Mouse (Mus musculus) layer of hippocampus, postnatal 14 days (tissue): ENCODE data around the gene Kcna6. TPM values are rescaled to one million over a fixed set of nuclear protein-coding genes. Genes with fewer than 3 reads are reported as not detected.

Experiments used
- DNase-seq, 2 experiments: peaks; one replicate each; pipeline ENCODE4 v3.0.0; 2021 to 2022; ENCODE audit warnings: low spot score in 2 of 2, mixed read lengths in 1 of 2
- long read RNA-seq, 2 experiments: library from polyadenylated mRNA; stranded (forward); transcript quantifications; one replicate each; pipeline ENCODE4 v2.0.0; 2021
- total RNA-seq, 2 experiments: library from RNA; stranded (reverse); gene quantifications; 2 replicates each; pipeline ENCODE4 v1.2.3; 2021

Kcna6 gene
- 10 to 100 TPM; 47.9 to 48.4 TPM for total RNA-seq
- long read RNA-seq, experiment 1, full-length matches to known transcripts: 27 of 31 reads
- long read RNA-seq, experiment 1, partial matches to known transcripts: 0 of 31 reads
- long read RNA-seq, experiment 1, other reads (novel, unspliced or antisense): 4 of 31 reads
- long read RNA-seq, experiment 2, full-length matches to known transcripts: 27 of 39 reads
- long read RNA-seq, experiment 2, partial matches to known transcripts: 6 of 39 reads
- long read RNA-seq, experiment 2, other reads (novel, unspliced or antisense): 6 of 39 reads

DNA sequence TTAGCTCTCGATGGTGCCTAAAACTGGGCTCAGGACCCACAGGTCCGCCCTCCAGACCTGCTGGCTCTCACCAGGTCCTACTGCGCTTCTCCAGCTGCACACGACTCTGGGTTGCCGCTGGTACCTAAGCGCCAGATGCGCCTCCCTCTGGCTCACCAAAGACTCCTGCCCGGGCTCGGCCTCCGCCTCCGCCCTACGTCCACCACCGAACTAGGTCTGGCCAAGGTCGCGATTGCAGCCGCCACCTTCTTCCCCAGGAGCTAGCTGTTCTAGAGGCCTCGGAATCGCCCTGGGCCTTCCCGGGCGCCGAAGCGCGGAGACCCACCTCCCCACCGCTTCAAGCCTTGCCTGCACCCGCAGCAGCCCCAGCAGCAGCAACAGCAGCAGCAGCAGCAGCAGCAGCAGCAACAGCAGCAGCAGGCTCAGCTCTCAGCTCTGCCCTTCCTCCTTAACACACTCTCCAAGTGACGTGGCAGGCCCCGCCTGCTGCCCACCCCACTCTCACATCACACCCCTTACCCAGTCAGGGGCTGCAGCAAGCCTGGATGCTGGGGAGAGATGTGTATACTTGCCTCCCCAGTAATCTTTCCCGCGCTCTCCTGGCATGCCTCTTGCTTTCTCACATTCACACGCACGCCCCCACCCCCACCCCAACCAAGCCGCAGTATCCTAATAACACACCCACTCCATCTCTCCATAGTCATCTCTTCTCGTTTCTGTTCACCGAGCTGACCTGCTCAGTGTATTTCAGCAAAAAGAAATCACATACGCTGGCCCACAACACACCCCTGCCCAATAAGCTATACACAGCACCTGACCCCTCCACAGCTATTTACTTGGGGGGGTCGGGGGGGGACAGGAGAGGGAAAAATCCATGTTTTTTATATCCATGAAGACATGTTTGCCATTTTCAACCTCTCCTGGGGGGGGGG, at the start of gene Kcna6:
Gene Kcna6, minus strand, starts transcription at position 464 of the 932 bp plus-strand sequence.
- DNase-seq: peak; percentile 40 to 55

DNA sequence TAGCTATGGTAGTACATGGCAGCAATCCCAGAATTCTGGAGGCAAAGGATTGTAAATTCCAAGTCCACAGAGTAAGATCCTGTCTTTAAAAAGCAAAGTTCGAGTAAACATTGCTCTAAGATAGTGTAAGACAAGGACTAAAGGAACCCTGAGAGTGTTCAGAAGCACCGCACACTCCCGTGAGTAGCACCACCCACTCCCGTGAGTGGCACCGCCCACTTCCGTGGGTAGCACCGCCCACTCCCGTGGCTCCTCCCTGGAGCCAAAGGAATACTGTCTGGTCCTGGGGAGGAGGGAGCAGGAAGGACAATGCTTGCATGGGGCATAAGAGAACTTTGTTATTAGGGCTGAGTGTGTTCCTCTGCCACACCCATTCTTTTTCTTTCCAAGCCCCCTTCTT, 48.4 kb upstream of the Kcna6 start:
- DNase-seq: no peak

- DNase-seq: no peak
Measured at GRCm38 (mm10) chr6:126784206-126784605, 43.7 kb upstream of the Kcna6 start.

DNA sequence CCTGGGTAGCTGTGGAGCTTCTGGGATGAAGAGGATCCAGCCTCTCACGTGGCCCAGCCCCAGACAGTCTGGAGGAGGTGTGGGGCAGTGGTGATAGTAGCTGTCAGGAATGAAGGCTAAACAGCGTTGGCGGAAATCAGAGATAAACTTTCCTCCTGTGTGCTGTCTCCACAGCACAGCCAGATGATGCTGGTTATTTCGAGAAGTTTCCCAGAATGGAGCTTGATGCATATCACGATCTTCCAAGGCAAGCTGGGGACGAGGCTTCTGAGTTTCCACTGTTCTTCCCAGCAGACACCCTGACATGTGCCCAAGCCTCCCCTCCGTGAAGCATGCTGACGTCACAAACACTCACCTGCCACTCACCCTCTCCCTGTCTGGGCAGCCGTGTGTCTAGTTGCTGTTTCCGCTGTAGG, 43.2 kb upstream of the Kcna6 start:
- DNase-seq: no peak

DNA sequence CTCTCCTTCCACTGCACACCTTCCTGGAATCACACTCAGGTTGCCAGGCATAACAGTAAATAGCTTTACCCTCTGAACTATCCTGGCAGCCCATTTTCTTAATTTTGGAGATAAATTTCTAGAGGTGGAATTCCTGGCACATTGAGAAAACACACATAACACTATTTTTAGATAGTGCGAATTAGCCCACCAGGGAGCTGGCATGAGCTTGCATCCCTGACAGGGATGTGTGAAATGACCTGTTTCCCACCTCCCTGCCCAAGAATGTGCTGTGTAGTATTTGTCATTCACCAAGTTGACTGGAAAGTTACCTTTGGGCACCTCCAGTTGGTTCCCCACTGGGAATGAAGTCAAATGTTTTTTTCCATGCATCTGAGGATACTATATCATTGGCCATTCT, 42.6 kb upstream of the Kcna6 start:
- DNase-seq: no peak

- no peak for DNase-seq
Measured at GRCm38 (mm10) chr6:126777889-126778288, 37.4 kb upstream of the Kcna6 start.

- DNase-seq: no peak
Measured at GRCm38 (mm10) chr6:126773873-126774272, 33.4 kb upstream of the Kcna6 start.

GRCm38 (mm10) chr6:126772326-126772725, 31.9 kb upstream of the Kcna6 start:
- DNase-seq: peak; percentile 66 to 84

GRCm38 (mm10) chr6:126770146-126770731, 29.8 kb upstream of the Kcna6 start:
- no peak for DNase-seq

DNA sequence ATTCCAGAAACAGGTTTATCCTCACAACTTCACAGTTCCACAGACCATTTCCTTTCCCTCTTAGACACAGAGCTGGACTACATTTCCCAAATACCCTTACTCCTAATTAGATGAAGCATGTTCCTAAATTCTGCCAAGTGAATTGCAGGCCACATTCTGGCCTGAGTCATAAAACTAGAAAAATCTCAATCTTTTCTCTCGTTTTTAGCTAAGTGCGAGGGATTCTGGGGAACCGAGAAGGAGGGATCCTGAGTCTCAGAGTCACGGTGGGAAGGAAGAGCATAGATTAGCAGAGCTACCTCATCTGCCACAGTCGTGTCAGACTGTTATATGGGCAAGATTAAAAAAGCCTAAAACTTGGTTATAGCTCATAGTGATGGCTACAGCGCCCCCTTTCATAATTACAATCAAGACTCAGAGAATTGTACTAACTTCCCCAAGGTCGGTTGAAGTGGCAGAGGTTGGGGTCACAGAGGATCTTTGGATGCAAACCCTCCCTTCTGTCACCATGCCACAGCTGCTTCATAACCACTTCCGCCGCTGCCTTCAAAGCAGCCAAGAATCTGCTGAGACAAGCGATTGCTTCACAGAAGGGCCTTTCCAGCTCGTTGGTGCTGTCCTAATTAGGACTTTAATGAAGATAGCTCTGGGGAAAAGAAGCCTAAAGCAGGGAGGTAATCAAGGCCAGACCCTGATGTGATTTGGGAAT, 28.6 kb upstream of the Kcna6 start:
- no peak for DNase-seq

- DNase-seq: no peak
Measured at GRCm38 (mm10) chr6:126767610-126768532, 27.4 kb upstream of the Kcna6 start.

DNA sequence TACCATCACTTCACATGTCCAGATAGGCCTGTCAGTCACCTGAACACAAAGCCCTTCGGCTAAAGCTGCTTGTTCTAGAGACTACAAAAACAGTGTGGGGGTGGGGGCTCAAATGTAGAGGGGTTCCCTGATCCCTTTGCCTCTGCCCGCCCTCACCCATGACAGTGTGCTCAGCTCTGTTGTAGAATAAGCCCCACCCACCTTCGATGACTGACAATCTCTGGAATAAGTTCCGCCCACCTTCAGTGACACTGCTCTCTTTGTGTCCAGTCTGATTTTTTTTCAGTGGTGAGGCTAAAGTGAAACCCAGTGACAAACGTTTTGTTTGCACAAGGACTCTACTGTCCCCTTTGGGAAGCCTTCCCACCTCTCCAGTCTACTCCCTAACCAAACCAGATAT, 26.1 kb upstream of the Kcna6 start:
- DNase-seq: peak in 1 of 2 experiments; percentile 23

DNA sequence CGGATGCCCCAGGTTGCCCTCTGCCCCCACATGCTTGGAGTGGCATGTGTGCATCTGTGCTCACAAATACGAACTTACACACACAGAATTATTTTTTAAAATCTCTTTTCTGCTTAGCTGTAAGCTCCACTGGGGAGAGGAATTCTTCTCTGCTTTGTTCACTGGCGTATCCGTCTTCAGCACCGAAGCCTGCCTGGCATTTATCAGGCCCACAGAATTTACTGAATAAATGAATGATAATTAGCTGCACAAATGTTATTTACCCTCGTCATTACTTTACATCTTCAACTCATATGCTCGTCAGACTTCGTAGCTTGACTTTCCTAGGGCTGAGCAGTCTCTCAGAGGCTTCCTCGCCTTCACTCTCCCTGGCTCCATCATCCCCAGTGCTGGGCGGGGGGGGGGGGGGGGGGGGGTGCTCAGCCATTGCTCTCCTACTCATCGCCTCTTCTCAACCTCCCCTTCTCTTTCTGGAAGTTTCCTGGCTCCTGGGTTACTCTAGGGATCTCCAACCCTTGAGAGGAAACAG, 24.2 kb upstream of the Kcna6 start:
- DNase-seq: no peak

GRCm38 (mm10) chr6:126761362-126761761, 20.9 kb upstream of the Kcna6 start:
- DNase-seq: no peak

- DNase-seq: no peak
Measured at GRCm38 (mm10) chr6:126755729-126756411, 15.4 kb upstream of the Kcna6 start.

DNA sequence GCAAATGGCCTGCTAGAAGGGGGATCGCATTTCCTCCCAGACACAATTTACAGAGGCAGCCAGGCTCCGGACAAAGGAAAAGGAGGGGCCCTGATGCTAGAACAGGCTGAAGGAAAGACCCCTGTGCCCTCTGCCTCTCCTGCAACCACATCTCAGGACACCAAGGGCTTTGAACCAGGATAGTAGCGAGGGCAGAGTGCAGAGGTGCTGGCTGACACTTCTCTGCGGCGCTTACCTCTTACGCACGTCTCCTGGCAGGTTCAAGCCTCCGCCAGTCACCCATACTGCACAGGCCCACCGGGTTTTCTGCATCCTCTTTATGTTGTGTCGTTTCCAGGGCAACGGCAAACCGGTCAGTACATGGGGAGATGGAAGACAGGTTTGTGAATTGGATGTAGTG, 12.0 kb upstream of the Kcna6 start:
- no peak for DNase-seq

DNA sequence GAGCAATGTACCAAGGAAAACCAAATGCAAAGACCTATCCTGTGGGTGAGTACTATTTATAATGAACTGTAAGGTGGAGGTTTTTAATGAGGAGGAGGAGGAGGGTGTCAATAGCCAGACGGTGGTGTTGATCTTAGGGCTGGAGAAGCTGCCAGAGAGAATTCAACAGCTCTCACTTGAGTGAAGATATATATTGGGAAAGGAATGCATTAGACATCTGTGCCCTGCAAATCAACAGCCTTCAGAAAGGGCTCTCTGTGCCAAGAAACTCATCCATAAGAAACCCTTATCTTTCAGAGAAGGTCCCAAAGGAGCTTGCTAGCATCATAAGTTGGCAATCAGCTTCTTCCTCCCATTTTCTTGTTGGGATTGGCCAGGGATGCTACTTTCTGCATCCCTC, 5.4 kb upstream of the Kcna6 start:
- no peak for DNase-seq

- no peak for DNase-seq
Measured at GRCm38 (mm10) chr6:126742610-126743009, 2.1 kb upstream of the Kcna6 start.
